Mouse (Mus musculus) v-Abl transformed pro-B cells (cell line): ENCODE measurements around the gene Nfe2.

Experiments
- in situ Hi-C, 2 experiments: fragments of 400-800 bp; cut with MboI; formaldehyde crosslinking; loops; one replicate each; pipeline ENCODE4 v1.15.1; 2025; ENCODE audit not compliant: unreplicated experiment in 2 of 2

The Nfe2 gene

DNA sequence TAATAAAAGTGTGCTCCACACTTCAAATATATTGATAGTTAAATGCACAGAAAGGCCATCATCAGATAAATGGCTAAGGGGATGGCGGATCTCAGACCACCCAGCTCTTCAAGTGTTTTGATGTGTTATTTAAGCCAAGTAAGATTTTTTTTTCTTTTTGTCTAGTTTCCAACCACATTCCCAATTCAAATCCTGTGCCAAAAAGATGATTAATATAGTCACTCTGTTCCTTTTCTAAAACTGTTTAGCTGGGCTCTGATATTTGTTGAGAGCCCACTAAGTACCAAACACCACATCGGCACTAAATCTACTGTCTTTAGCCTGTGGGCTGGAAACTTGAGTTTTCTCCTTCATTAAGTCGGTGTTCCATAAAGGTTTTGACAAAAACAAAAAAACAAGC is 31.2 kb downstream of the Nfe2 start:
- in situ Hi-C loops, result no loop called here

DNA sequence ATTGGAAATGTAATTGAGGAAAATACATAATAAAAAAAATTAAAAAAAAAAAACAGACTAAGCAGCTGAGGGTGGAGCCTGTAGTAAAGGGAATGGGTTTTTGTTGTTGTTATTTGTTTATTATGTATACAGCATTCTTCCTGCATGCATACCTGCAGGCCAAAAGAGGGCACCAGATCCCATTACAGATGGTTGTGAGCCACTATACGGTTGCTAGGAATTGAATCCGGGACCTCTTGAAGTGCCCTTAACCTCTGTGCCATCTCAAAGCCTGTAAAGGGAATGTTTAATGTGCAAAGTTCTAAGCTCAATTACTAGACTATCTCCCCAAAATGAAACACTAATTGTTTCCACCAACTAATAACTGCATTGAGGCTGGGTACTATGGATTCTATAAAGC is 34.0 kb downstream of the Nfe2 start:
- in situ Hi-C loops, result no loop called here

DNA sequence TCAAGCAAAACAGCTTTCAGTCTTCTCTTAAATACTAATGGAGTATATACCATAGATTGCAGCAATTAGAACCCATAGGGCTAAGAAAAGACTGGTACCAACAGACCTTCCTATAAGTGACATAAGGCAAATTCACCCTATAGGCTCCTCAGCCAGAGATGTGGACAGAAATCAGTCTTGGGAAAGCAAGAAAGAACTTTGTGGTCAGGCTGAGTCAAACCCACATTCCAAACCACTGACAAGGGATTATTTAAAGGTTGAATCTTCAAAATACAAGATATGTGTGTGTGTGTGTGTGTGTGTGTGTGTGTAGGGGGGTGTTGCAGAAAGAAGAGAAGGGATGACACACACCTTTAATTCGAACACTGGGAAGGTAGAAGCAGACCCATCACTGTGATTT is 36.8 kb downstream of the Nfe2 start:
- in situ Hi-C loops, result no loop called here

DNA sequence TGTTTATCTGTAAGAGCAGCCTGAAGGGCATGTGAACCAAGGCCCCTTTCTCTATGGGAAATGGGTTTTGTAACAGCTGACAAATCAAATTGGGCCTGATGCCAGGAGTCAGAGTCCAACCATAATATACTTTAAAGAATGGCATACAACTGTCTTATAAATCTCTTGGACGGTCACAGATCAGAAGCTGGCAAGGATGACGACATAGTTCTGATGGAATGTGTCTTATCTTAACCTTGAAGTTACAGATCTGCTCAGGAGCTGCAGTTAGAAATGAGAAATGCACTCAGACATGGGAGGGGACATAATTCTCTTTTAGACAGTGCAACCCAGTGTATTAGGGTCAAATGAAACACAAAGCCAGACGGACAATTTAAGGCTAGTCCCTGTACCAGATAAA is 37.4 kb downstream of the Nfe2 start:
- in situ Hi-C loops, result no loop called here

DNA sequence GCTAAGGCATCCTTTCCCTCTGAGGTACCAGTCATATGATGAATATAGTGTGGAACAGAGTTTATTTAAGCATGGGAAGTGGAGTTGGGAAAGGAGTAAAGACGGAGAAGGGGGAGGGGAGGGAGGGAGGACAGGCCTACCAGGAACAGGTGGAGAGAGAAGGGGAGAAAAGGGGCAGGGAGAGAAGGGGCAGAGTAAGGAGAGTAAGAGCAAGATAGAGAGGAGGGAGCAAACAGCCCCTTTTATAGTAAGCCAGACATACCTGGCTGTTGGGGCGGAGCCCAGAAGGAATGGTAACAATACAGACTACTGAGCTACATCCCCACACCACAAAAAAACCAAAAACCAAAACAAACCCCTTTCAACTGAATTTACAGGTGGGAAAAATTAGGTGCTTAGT is 42.2 kb downstream of the Nfe2 start:
- in situ Hi-C loops, result no loop called here

DNA sequence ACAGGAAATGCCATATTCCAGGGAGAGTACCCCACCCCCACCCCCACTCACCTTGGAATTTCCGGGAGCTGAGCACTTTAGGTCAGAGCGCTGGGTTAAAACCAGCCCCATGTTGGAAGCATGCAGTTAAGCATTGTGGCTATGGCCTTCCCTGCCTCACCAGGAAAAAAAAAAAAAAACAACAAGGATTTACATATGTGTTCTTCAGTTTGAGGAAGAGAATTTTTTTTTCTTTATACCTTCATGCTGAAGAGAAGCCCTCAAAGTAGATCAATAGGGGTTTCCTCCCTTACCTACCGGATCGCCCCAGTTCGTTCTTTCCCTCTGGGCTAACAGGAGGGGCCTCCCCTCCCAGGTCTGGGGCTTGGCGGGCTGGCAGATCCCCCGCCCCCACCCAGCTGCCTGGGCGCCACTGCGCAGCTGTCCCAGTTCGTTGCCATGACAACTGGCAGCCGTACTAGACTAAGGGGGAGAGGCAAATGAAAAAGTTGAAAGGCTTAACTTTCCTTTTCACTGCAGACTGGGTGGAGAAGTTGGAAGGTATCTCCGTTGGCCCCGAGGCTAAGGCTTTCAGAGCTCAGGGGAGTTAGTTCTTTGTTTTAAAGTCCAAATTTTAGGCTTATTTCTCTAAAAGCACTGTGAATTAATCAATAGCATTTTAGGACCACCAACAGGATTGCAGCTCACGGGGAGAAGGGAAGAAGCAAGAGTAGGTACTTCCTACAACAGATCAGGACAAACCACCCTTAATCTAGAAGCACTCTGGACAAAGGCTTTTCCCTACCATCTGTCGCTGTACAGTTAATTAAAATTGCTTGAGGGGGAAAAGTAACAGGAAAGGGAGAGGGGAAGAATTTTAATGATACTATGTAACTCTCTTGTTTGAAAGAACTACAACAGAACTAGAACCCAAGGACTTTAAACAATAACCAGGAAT is 43.0 kb downstream of the Nfe2 start:
- in situ Hi-C loops, result no loop called here

DNA sequence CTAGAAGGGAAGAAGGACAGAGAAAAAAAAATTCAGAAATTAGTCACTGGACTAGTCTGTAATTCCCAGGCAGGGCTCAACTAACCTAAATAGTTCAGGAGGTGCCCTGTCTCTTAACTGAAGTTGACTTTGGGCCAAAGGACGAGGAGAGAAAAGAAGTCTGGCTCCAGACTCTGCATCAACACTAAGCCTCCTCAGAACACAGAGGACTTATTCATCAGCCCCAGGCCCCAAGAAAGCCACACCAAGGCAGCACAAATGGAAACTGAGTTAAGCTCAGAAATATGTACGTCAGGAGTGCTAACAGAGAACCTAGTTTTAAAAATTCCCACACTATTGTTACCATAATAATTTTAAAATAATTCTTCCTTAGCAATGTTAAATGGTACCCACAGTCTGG is 44.1 kb downstream of the Nfe2 start:
- in situ Hi-C loops, result no loop called here

DNA sequence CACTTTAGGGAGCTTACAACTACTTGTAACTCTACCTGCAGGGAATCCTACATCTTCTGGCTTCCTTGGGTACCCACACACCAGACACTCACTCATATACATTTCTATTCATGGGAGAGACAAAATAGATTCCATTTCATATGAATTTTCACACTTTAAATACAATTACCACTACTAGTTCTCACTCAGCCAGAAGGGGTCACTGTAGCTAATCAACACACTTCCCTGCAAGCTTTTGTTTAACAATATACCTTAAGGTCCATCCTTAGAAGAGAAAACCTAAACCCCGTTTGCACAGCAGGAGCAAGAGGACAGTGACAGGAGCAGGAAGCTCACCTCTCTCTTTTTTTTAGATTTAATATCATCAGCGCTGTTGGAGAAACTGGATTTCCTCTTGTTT is 53.0 kb downstream of the Nfe2 start:
- in situ Hi-C loops, result no loop called here

DNA sequence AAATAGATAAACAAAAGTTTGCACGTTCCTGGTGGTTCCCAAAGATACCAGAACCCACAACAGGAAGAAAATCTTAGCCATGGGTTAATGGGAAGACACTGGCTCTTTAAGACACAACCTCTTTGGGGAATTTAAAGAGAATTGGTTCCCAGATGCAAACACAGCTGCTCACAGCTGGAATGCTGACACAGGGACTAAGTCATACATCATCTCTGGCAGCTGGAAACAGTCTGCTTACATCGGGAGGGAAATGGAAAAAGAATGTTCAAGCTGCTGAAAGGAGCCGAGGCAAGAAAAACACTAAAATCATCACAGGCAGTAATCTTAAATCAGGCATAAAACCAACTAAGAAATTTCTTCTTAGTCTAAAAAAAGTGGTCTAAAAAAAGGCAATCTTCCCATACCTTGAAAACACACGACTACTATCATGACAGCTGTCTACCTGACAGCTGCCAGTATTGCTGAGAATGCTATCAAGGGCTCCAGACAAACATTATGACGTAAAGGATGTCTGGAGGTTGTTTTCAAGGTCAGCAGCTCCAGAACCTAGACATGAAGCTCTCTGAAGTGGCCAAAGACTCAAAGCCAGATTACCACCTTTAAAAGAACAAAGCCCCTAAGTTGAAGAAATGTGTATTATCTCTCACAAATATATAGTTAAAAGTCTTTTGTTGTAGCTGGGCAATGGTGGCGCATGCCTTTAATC is 56.0 kb downstream of the Nfe2 start:
- in situ Hi-C loops, result loop anchor here in 1 of 2 experiments (5.0 kb wide), 1 partner anchor 75 kb away; no protein-coding TSS in a partner anchor
